Mouse (Mus musculus) kidney, adult 2 months (tissue): ENCODE measurements at regions not wholly inside any gene's neighbourhood (a gene's known extent, or its start where the extent isn't known, plus 50 kb on each side); places are given as distances from the start of the nearest gene placed in this dataset.

Experiments
- CTCF ChIP-seq: fragments of 200-500 bp; conservative IDR thresholded peaks from 2 replicates; pipeline ENCODE4 v1.5.1; 2011; ENCODE audit warnings: low read depth, mild to moderate bottlenecking, control low read depth, low read length, moderate library complexity, mixed read lengths; ENCODE audit not compliant: insufficient read depth, insufficient read length
- POLR2A ChIP-seq: fragments of 200-500 bp; IDR thresholded peaks from one replicate; pipeline ENCODE4 v1.6.1; 2011; ENCODE audit warnings: low read depth, low read length, control low read depth

DNA sequence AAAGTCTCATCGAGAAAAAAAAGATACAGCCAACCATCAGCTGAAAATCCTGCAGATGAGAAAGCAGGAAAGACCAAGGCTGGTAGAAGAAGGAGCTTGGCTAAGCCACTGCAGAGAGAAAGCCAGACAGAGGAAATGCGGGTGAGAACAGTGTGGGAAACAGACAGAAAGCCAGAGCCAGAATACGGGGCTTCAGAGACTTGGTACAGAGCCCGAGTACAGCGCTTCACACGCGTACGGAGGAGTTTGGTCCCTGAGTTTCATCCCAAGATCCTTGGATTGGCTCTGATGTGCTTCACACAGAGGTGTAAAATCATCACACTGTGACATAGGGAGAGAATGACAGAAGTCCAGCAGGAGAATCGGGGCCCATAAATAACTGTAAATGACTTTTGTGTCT lies 495.6 kb upstream of the Map3k7 start:
- TF ChIP-seq CTCF, result no peak
- no peak for TF ChIP-seq POLR2A
